Mouse (Mus musculus) ES-CJ7 (cell line): ENCODE data around the gene Cnn3.

Source experiments
- DNase-seq: peaks from one replicate; pipeline ENCODE4 v3.0.0; 2011; ENCODE audit warnings: low read depth, low spot score

The Cnn3 gene

GRCm38 (mm10) chr3:121449527-121449926 is 23.2 kb downstream of the Cnn3 start:
- DNase-seq, result no peak

DNA sequence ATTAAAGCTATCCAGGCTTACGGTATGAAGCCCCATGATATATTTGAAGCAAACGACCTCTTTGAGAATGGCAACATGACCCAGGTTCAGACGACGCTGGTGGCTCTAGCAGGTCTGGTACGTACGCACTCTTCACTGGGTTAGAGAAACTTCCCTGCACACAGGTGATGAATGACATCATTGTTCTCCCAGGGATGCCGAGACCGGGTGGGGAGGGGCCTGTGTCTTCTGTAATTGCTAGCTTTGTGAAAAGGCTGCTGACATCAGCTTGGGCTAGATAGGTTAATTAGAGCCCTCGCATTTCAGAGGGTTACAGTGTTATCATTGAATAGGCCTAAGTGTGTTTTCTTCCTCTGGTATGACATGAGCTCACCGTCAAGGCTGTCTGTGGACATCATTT is 25.1 kb downstream of the Cnn3 start:
- no peak for DNase-seq

GRCm38 (mm10) chr3:121458545-121459492 is 32.5 kb downstream of the Cnn3 start:
- DNase-seq, result peak; percentile 53

GRCm38 (mm10) chr3:121460473-121461193 is 34.3 kb downstream of the Cnn3 start:
- DNase-seq, result no peak

DNA sequence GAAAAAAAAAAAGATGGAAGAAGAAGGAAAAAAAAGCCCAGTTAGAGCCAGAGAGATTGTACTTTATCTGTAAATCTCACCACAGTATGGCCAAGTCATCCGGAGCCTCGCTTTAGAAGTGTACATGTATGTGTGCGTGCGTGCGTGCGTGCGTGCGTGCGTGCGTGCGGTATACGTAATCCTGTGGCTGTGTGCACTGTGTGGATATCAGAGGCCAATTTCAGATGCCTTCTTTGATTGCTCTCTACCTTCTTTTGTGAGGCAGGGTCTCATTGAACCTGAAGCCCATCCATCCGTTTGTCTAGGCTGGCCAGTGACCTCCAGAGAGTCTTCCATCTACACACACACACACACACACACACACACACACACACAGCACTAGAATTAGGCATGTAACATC is 35.2 kb downstream of the Cnn3 start:
- no peak for DNase-seq

DNA sequence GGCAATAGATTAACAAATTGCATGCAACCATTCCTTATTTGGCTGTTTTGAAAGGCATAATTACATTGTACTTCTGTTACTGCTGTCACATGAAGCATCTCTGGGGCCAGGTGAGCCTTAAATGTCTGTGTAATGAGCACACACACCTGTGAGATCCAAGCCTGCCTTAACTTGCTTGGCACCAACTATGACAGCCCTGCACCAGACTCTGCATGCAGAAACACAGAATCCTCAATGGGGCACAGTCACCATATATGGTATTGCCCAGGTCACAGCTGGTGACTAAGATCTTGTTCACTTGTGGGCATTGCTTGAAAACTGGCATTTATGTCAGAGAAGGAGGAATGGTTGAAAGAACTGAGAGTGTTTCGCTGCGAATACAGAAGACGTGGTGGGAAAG is 36.5 kb downstream of the Cnn3 start:
- no peak for DNase-seq

- no peak for DNase-seq
These were observed 38.5 kb downstream of the Cnn3 start for GRCm38 (mm10) chr3:121464733-121465305.

GRCm38 (mm10) chr3:121465795-121466194 is 39.5 kb downstream of the Cnn3 start:
- DNase-seq, result no peak

DNA sequence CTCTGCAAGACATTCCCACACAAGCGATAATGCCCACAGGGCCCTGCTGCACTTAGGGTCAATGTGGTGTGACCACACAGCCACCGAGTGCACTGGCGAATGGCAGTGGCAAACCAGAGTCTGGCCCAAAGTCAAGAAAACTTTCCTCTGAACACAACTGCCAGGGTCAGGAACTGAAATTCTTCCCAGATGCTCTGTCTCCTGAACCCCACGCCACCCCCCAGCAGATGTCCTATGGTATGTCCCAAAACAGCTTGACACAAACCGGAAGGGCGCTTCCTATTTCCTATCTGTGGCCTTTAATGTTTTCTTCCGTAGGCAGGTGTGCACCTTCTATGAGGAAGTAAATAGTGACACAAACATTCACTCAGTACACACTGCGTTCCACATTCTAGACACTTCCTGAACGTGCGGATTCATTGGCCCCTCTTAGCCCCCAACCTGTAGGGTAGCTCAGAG is 40.8 kb downstream of the Cnn3 start:
- DNase-seq, result peak; percentile 52

DNA sequence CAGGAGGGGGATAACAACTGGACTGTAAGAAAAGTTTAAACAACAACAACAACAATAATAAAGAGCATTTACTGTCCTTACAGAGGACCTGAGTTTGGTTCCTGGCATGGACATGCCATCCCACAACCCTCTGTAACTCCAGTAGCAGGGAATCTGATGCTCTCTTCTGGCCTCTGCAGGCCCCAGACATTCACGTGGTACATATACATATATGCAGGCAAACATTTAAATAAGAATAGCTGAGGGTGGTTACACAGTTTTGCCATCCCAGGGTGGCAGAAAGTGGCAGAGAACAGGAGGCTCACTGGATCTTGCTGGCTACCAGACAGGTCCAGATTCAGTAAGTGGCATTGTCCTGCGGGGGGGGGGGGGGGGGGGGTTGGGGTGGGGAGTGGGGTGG is 41.8 kb downstream of the Cnn3 start:
- DNase-seq, result peak; percentile 74

DNA sequence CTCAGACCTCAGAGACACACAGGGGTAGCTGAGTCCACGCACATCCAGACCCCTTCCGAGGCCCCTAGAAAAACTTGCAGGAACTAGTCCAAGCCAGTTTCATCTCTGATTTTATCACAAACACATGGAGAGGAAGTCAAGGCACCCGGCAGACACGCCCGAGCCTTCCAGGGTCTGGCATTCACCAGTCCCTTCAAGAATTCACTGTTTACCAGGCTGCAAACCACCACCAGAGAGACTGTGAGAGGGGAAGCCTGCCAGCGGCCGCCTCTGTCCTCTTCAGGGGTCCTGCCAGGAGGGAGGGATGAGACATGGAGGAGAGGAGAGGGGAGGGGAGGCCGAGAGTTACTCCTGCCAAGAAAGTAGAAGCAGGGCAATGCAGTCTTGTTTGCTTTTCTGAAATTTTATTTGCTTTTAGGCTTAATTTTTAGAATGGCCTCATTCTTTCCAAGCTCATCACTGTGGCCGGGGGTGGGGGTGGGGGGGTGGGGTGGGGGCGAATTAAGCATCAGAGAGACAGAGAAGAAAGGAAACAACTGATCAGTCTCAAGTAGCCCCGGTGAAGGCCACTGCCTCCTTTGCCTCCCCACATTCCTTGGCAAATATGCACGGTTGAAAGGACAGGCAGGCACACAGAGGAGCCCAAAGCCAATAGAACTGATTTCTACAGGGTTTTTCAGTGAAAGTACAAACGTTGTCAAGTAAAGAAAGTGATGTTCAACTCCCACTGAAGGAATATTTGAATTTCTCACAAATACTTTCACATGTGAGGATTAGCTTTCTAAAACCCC is 43.1 kb downstream of the Cnn3 start:
- peak; percentile 67 for DNase-seq

DNA sequence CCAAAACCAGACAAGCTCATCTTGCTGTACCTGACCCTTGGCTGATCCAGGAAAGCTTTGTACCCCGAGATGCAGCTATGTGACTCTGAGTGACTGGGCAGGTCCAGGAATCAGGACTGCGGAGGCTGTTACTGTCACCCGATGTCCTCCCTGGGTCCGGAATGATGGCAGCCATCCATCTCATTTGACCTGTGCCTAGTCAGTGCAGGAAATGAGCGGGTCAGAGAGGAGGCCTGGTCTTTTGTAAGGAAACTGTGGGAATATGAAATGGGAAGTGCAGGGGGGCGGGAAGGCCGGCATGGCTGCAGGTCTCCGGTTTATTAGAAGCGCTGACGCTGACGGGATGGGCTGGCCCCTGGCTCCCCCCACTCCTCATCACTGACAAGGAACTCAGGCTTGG is 45.4 kb downstream of the Cnn3 start:
- DNase-seq, result no peak

GRCm38 (mm10) chr3:121474738-121475137 is 48.4 kb downstream of the Cnn3 start:
- no peak for DNase-seq

DNA sequence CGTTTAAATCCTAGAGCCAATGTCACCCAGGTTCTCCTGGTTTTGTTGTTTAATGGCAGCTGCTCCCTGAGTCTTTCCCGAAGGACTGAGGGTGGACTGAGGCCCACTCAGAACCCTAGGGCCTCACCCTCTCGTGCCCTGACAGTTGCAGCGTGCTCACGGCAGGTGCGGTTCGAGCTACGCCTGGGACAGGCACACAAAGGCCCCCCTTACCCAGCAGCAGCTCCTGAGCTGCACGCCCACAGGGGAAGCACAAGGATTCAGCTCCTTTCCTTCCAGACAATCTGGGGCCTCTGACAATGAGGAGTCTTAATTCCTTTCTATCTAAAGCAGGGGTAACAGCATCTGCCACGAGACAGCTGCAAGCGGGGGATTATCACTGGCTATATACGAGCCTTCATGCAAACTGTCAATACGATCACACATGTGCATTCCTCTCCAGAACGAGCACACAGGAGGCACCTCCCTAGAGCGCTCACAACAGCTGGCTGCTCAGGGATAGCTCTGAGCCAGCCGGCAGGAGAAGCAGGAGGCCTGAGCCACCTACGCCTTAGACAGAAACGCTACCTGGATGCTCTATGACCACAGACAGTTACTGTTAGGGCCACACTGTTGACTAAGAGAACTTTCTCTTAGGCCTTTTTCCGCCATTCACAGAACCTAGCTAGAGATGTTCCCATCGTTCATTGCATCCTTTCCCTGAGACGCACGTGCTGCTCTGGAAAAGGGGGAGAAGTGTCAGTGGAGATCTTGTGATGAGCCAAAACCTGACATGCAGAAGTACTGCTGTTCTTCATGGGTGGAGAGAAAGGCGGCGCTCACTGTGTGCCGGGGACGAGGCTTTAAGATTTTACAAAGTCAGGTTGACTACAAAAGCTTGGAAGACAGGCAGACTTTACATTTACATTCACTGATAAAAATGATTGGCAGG is 54.0 kb downstream of the Cnn3 start:
- no peak for DNase-seq

- no peak for DNase-seq
These were observed 54.7 kb downstream of the Cnn3 start for GRCm38 (mm10) chr3:121480961-121481436.

- no peak for DNase-seq
These were observed 55.3 kb downstream of the Cnn3 start for GRCm38 (mm10) chr3:121481564-121481963.

- no peak for DNase-seq
These were observed 57.2 kb downstream of the Cnn3 start for GRCm38 (mm10) chr3:121483266-121484161.

GRCm38 (mm10) chr3:121485201-121485600 is 58.9 kb downstream of the Cnn3 start:
- DNase-seq, result no peak

DNA sequence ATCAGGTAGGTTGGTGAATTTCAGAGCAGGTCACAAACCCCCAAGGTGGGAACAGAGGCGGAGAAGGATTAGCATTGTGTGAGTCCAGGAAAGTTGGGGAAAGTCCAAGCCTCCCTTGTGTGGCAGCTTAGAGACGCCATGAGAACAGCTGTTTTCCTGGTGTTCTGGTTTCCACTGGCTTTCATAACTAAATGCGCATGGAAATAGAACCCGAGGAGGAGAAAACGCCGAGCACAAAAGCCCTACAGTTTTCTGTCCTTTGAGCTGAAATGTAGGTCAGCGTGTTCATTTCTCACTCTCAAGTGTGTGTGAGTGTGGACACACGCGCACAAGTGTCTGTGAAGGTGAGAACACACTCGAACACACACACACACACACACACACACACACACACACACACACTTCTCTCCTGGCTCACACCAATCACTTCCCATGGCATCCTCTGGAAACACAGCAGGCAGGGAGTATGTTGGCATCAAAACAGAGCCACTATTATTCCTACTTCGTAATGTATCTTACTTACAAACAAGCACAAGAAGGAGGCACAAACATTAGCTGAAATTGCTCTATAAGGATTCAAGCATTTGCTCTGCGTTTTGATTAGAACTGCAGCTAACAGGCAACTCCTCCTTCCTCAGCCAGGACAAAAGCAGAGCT is 63.3 kb downstream of the Cnn3 start:
- no peak for DNase-seq
